Mouse (Mus musculus) kidney, postnatal 0 days (tissue): Measurements from ENCODE around the gene Rabggtb. TPM values are rescaled to one million over a fixed set of nuclear protein-coding genes. Genes with fewer than 3 reads are reported as not detected.

Experiments used
- ATAC-seq: fragments of 200-750 bp; cut with Nextera tagmentation; replicated peaks from 2 replicates; pipeline ENCODE4 v1.8.0; 2017; ENCODE audit warnings: low read depth, moderate number of reproducible peaks, moderate TSS enrichment, moderate library complexity; ENCODE audit not compliant: low FRiP score
- DNase-seq: peaks from one replicate; pipeline ENCODE4 v3.0.0-alpha.2; 2016; ENCODE audit warnings: low spot score
- H3K27ac ChIP-seq: fragments of 300-500 bp; sonication (generic); 2 replicates; pipeline ENCODE4 v1.5.1; 2014; ENCODE audit warnings: mild to moderate bottlenecking
- H3K27me3 ChIP-seq: fragments of 300-500 bp; sonication (generic); 2 replicates; pipeline ENCODE4 v1.6.1; 2014; ENCODE audit warnings: low read length, mixed read lengths; ENCODE audit not compliant: insufficient read depth
- H3K36me3 ChIP-seq: fragments of 300-500 bp; sonication (generic); 2 replicates; pipeline ENCODE4 v1.6.1; 2014; ENCODE audit warnings: low read length, mixed read lengths; ENCODE audit not compliant: insufficient read depth
- H3K4me1 ChIP-seq: fragments of 300-500 bp; sonication (generic); replicated peaks from 2 replicates; pipeline ENCODE4 v1.6.1; 2014; ENCODE audit warnings: antibody characterized with exemption, low read length, mixed read lengths; ENCODE audit not compliant: insufficient read depth
- H3K4me2 ChIP-seq: fragments of 300-500 bp; sonication (generic); 2 replicates; pipeline ENCODE4 v1.6.1; 2014; ENCODE audit warnings: mild to moderate bottlenecking, low read length, moderate library complexity, mixed read lengths
- H3K4me3 ChIP-seq: fragments of 300-500 bp; sonication (generic); replicated peaks from 2 replicates; pipeline ENCODE4 v1.5.1; 2014; ENCODE audit warnings: low read depth, low read length
- H3K9ac ChIP-seq: fragments of 300-500 bp; sonication (generic); 2 replicates; pipeline ENCODE4 v1.6.1; 2014; ENCODE audit warnings: low read depth, low read length
- H3K9me3 ChIP-seq: fragments of 300-500 bp; sonication (generic); replicated peaks from 2 replicates; pipeline ENCODE4 v1.6.1; 2016; ENCODE audit warnings: low read length, inconsistent platforms, mixed read lengths
- CTCF ChIP-seq: IDR thresholded peaks from 2 replicates; pipeline ENCODE4 v1.5.1; 2016; ENCODE audit warnings: antibody characterized with exemption, low read depth, mild to moderate bottlenecking, moderate library complexity
- WGBS: fragments of 180-500 bp; shearing (Covaris S2); extraction: QIAGEN DNeasy Blood & Tissue Kit; methylation state at CpG from one replicate; pipeline ENCODE4 v1.1.7; 2014; 5-methylcytosine and 5-hydroxymethylcytosine counted together
- polyA plus RNA-seq: library from polyadenylated mRNA; unstranded; fragments of >200 nt; fragmentation: Nextera tagmentation; extraction: Ambion mirVana; gene quantifications from 2 replicates; pipeline ENCODE4 v1.2.1, GENCODE M21; 2015

Gene Rabggtb
- polyA plus RNA-seq, 1 experiment from 2014 or later: 55.0 TPM

DNA sequence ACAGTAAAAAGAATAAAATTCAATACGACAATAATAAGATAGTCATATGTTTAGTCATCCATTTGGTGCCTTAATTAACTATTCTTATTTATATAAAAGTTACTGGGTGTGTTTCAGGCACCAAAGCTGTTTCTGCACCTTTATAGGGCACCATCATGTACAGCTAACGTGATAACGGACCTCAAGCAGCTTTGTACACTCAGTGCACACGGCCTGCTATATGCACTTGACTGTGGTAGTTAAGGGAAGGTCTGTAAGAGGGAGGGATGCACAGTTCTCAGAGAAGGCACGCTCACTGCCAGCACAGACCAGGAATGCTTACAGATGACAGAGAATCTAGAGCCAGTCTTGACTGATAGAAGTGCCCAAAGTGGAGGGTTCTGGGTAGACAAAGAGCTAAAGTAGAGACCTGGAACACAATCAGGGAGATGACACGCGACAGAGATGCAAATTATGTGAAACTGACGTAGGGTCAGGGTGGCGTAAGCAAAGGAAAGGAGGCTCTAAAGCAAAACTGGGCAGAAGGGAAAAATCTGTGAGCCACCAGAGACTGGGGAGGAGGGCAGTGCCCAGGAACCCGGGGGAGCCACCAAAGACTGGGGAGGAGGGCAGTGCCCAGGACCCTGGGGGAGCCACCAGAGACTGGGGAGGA is 54.3 kb downstream of the Rabggtb start:
- 77% methylated on average over 10 of the region's 10 CpGs for WGBS

More for the DNA sequence above, 54.3 kb downstream of the Rabggtb start:
- Histone ChIP-seq H3K9ac (no peak overlapping the region), H3K9me3 (no peaks in the 10 kb centered on the region), H3K4me3 (no peak overlapping the region), H3K27ac (no peak overlapping the region), H3K36me3 (no peaks in the 10 kb centered on the region), H3K4me2 (no peak overlapping the region), H3K4me1 (no peaks in the 10 kb centered on the region), H3K27me3 (no peaks in the 10 kb centered on the region)
- DNase-seq (no peak), ATAC-seq (no peak)
- TF ChIP-seq CTCF: no peak

Other genes starting within 250 kb of the Rabggtb start
- 34.2 and 34.4 TPM in 2 replicates for gene St6galnac3, start 187.8 kb downstream of the Rabggtb start, polyA plus RNA-seq
- not detected in 2 replicates for gene Asb17, start 68.8 kb downstream of the Rabggtb start, polyA plus RNA-seq
- gene Msh4, start 6.9 kb downstream of the Rabggtb start, polyA plus RNA-seq: 0.08 and 0.09 TPM in 2 replicates
- gene Acadm, start 31.6 kb upstream of the Rabggtb start, polyA plus RNA-seq: 280 and 299 TPM in 2 replicates
- 0.29 and 0.39 TPM in 2 replicates for gene Slc44a5, start 60.4 kb upstream of the Rabggtb start, polyA plus RNA-seq